Mouse (Mus musculus): ENCODE data around the gene Sox5.

Sox5 gene

GRCm38 (mm10) chr6:144485578-144485977 is 296.2 kb downstream of the Sox5 start:
- in situ Hi-C loops (cut with MboI) = no loop called here

- in situ Hi-C loops (cut with MboI) = no loop called here
Measured at GRCm38 (mm10) chr6:144483166-144483565, 298.6 kb downstream of the Sox5 start.

- in situ Hi-C loops (cut with MboI) = no loop called here
Measured at GRCm38 (mm10) chr6:144480648-144481528, 300.9 kb downstream of the Sox5 start.

- in situ Hi-C loops (cut with MboI) = no loop called here
Measured at GRCm38 (mm10) chr6:144479861-144480260, 301.9 kb downstream of the Sox5 start.

- in situ Hi-C loops (cut with MboI) = no loop called here
Measured at GRCm38 (mm10) chr6:144477287-144478064, 304.3 kb downstream of the Sox5 start.

- in situ Hi-C loops (cut with MboI) = no loop called here
Measured at GRCm38 (mm10) chr6:144473437-144473836, 308.3 kb downstream of the Sox5 start.

- in situ Hi-C loops (cut with MboI) = no loop called here
Measured at GRCm38 (mm10) chr6:144472089-144472900, 309.5 kb downstream of the Sox5 start.

- in situ Hi-C loops (cut with MboI) = no loop called here
Measured at GRCm38 (mm10) chr6:144466711-144467110, 315.1 kb downstream of the Sox5 start.

- in situ Hi-C loops (cut with MboI) = no loop called here
Measured at GRCm38 (mm10) chr6:144463691-144464090, 318.1 kb downstream of the Sox5 start.

- in situ Hi-C loops (cut with MboI) = no loop called here
Measured at GRCm38 (mm10) chr6:144463274-144463673, 318.5 kb downstream of the Sox5 start.

GRCm38 (mm10) chr6:144459486-144459885 is 322.3 kb downstream of the Sox5 start:
- in situ Hi-C loops (cut with MboI) = no loop called here

- in situ Hi-C loops (cut with MboI) = no loop called here
Measured at GRCm38 (mm10) chr6:144457500-144457899, 324.3 kb downstream of the Sox5 start.

- in situ Hi-C loops (cut with MboI) = no loop called here
Measured at GRCm38 (mm10) chr6:144454291-144455276, 327.2 kb downstream of the Sox5 start.

GRCm38 (mm10) chr6:144453605-144454004 is 328.2 kb downstream of the Sox5 start:
- in situ Hi-C loops (cut with MboI) = no loop called here

GRCm38 (mm10) chr6:144453147-144453546 is 328.6 kb downstream of the Sox5 start:
- in situ Hi-C loops (cut with MboI) = no loop called here

- in situ Hi-C loops (cut with MboI) = no loop called here
Measured at GRCm38 (mm10) chr6:144452200-144452977, 329.4 kb downstream of the Sox5 start.

- in situ Hi-C loops (cut with MboI) = no loop called here
Measured at GRCm38 (mm10) chr6:144451631-144452030, 330.1 kb downstream of the Sox5 start.

GRCm38 (mm10) chr6:144445761-144446373 is 335.9 kb downstream of the Sox5 start:
- in situ Hi-C loops (cut with MboI) = no loop called here

GRCm38 (mm10) chr6:144444367-144444766 is 337.4 kb downstream of the Sox5 start:
- in situ Hi-C loops (cut with MboI) = no loop called here

- in situ Hi-C loops (cut with MboI) = no loop called here
Measured at GRCm38 (mm10) chr6:144443681-144444080, 338.1 kb downstream of the Sox5 start.

Data from mature B cell (primary cell).